Comparison of ENCODE assay signal across 9 mouse cellular contexts in genomic region chr12:12684481-12685216, GRCm38 (mm10).
A peak's percentile ranks its signal among the peaks of the same experiment; 100 is the strongest.
DNase-seq lines count a peak whose midpoint lies in the region; ATAC-seq lines count a peak whose summit lies in the region.
"Had no signal": no experiment of that assay in that cellular context is flagged by ENCODE, and none has a peak within 500 bp of the region (broad histone marks: within the 10 kb centered on the region; RNA-seq: fewer than 3 reads in every experiment).

No protein-coding gene starts in this region.

- no peak overlapping the region for H3K4me3 ChIP-seq in kidney, embryonic 15.5 days (replicated peaks)
- no peak overlapping the region for H3K4me3 ChIP-seq in embryonic facial prominence, embryonic 12.5 days
- no peak overlapping the region for H3K4me3 ChIP-seq in hindbrain, embryonic 16.5 days (ENCODE audit: low read length)
- no peak overlapping the region for H3K4me3 ChIP-seq in neural tube, embryonic 13.5 days

- no peak for ATAC-seq in kidney, embryonic 15.5 days (replicated peaks; ENCODE audit: low FRiP score)
- peak; percentile 31; the same call in 1 of the 2 replicates for ATAC-seq in embryonic facial prominence, embryonic 12.5 days (ENCODE audit: insufficient number of reproducible peaks, insufficient read depth, low FRiP score, low TSS enrichment)
- peak; percentile 32 for ATAC-seq in hindbrain, embryonic 16.5 days
- no peak for ATAC-seq in neural tube, embryonic 13.5 days (ENCODE audit: low read depth)
- no peak for ATAC-seq in megakaryocyte progenitor cell, adult 5-6 weeks (replicated peaks; ENCODE audit: poor library complexity)
- no peak for ATAC-seq in activated CD4-positive, CD25-positive, alpha-beta regulatory T cell, adult 4 months
- ATAC-seq: inflammation-experienced regulatory T-cells, adult 6 months had no signal

- no peaks in the 10 kb centered on the region for H3K36me3 ChIP-seq in kidney, embryonic 15.5 days
- H3K36me3 ChIP-seq in embryonic facial prominence, embryonic 12.5 days = no peaks in the 10 kb centered on the region
- no peaks in the 10 kb centered on the region for H3K36me3 ChIP-seq in hindbrain, embryonic 16.5 days (ENCODE audit: control insufficient read depth, insufficient read depth, low read length)
- no peaks in the 10 kb centered on the region for H3K36me3 ChIP-seq in neural tube, embryonic 13.5 days

- H3K4me2 ChIP-seq in kidney, embryonic 15.5 days = peak overlapping the region; percentile 26
- H3K4me2 ChIP-seq in embryonic facial prominence, embryonic 12.5 days (replicated peaks) = peak overlapping the region; percentile 29; the same call in 1 of the 2 replicates
- H3K4me2 ChIP-seq in hindbrain, embryonic 16.5 days (ENCODE audit: low read length) = peak overlapping the region; percentile 8; the same call in 1 of the 2 replicates
- peak overlapping the region; percentile 22 for H3K4me2 ChIP-seq in neural tube, embryonic 13.5 days

- no peak overlapping the region for H3K9ac ChIP-seq in kidney, embryonic 15.5 days
- no peak overlapping the region for H3K9ac ChIP-seq in embryonic facial prominence, embryonic 12.5 days
- H3K9ac ChIP-seq in hindbrain, embryonic 16.5 days (ENCODE audit: low read depth, low read length) = no peak overlapping the region
- H3K9ac ChIP-seq in neural tube, embryonic 13.5 days = no peak overlapping the region

- WGBS in kidney, embryonic 15.5 days = 40% methylated on average over 16 of the region's 16 CpGs
- WGBS in embryonic facial prominence, embryonic 12.5 days = 27% methylated on average over 16 of the region's 16 CpGs
- 21% methylated on average over 16 of the region's 16 CpGs for WGBS in hindbrain, embryonic 16.5 days
- WGBS in neural tube, embryonic 13.5 days = 34% methylated on average over 16 of the region's 16 CpGs

- DNase-seq in kidney, adult 9 months = no peak
- no peak for DNase-seq in left cerebral cortex, adult 8-10 months (ENCODE audit: low spot score in 2 of 2)

- H3K4me1 ChIP-seq in kidney, embryonic 15.5 days = peaks cover 34% of the 10 kb centered on the region
- peaks cover 35% of the 10 kb centered on the region for H3K4me1 ChIP-seq in embryonic facial prominence, embryonic 12.5 days
- peaks cover 25% of the 10 kb centered on the region for H3K4me1 ChIP-seq in hindbrain, embryonic 16.5 days (ENCODE audit: control insufficient read depth, insufficient read depth, low read depth, low read length)
- peaks cover 41% of the 10 kb centered on the region for H3K4me1 ChIP-seq in neural tube, embryonic 13.5 days (replicated peaks)

- no peak overlapping the region for H3K27ac ChIP-seq in kidney, embryonic 15.5 days
- 0 out of 2 replicates have a peak overlapping the region, but pooled peaks have one; percentile 31 for H3K27ac ChIP-seq in embryonic facial prominence, embryonic 12.5 days
- no peak overlapping the region for H3K27ac ChIP-seq in hindbrain, embryonic 16.5 days (ENCODE audit: low read depth, low read length)
- peak overlapping the region; percentile 65 for H3K27ac ChIP-seq in neural tube, embryonic 13.5 days (replicated peaks)

- H3K27me3 ChIP-seq in kidney, embryonic 15.5 days = peaks cover 5% of the 10 kb centered on the region
- no peaks in the 10 kb centered on the region for H3K27me3 ChIP-seq in embryonic facial prominence, embryonic 12.5 days
- H3K27me3 ChIP-seq in hindbrain, embryonic 16.5 days (replicated peaks; ENCODE audit: control insufficient read depth, insufficient read depth, low read length) = no peaks in the 10 kb centered on the region
- no peaks in the 10 kb centered on the region for H3K27me3 ChIP-seq in neural tube, embryonic 13.5 days

- H3K9me3 ChIP-seq in kidney, embryonic 15.5 days (replicated peaks) = no peaks in the 10 kb centered on the region
- H3K9me3 ChIP-seq in embryonic facial prominence, embryonic 12.5 days = no peaks in the 10 kb centered on the region
- no peaks in the 10 kb centered on the region for H3K9me3 ChIP-seq in hindbrain, embryonic 16.5 days (ENCODE audit: control insufficient read depth, low read length)
- no peaks in the 10 kb centered on the region for H3K9me3 ChIP-seq in neural tube, embryonic 13.5 days

Comparison
In these comparisons a context has a peak if more than half of its experiments do, and no peak if none do; other contexts are left out.
1. ATAC-seq: peak in embryonic facial prominence, embryonic 12.5 days (single experiment) and hindbrain, embryonic 16.5 days (single experiment); none in kidney, embryonic 15.5 days (single experiment), neural tube, embryonic 13.5 days (single experiment), megakaryocyte progenitor cell, adult 5-6 weeks (single experiment) and activated CD4-positive, CD25-positive, alpha-beta regulatory T cell, adult 4 months (single experiment).
2. H3K27ac ChIP-seq: peak in embryonic facial prominence, embryonic 12.5 days (single experiment) and neural tube, embryonic 13.5 days (single experiment); none in kidney, embryonic 15.5 days (single experiment) and hindbrain, embryonic 16.5 days (single experiment).
3. Peak in every context shown above with its lines, with median percentiles within 50 percentile points of each other: H3K4me2 ChIP-seq.